Mouse (Mus musculus): ENCODE measurements around the gene Psmb2.
A peak's percentile ranks its signal among the peaks of the same experiment; 100 is the strongest.

Psmb2 gene

DNA sequence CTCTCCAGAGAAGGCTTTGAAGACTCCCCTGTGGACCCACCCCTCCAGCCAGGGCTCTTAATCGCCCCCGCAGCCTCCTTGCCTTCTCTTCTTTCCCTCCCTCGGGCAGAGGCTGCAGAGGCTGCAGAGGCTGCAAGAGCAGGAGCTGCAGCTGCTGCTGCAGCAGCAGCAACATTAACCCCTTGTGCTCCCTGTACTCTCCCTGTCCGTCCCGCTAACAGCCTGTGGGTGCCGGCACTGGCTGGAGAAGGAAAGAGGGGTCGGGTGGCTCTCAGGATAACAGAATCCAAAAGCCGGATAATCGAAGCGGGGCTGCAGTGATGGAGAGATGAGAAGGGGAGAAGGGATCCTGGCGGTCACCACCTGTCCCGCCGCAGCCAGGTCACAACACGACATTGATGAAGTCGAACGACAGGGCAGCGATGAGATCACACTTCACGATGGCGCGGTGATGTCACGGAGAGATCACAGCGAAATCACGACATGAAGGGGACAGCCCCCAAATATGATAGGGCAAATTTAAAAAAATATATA, 75.2 kb downstream of the Psmb2 start:
- no peak for DNase-seq (ENCODE audit: low read depth, low spot score)

DNA sequence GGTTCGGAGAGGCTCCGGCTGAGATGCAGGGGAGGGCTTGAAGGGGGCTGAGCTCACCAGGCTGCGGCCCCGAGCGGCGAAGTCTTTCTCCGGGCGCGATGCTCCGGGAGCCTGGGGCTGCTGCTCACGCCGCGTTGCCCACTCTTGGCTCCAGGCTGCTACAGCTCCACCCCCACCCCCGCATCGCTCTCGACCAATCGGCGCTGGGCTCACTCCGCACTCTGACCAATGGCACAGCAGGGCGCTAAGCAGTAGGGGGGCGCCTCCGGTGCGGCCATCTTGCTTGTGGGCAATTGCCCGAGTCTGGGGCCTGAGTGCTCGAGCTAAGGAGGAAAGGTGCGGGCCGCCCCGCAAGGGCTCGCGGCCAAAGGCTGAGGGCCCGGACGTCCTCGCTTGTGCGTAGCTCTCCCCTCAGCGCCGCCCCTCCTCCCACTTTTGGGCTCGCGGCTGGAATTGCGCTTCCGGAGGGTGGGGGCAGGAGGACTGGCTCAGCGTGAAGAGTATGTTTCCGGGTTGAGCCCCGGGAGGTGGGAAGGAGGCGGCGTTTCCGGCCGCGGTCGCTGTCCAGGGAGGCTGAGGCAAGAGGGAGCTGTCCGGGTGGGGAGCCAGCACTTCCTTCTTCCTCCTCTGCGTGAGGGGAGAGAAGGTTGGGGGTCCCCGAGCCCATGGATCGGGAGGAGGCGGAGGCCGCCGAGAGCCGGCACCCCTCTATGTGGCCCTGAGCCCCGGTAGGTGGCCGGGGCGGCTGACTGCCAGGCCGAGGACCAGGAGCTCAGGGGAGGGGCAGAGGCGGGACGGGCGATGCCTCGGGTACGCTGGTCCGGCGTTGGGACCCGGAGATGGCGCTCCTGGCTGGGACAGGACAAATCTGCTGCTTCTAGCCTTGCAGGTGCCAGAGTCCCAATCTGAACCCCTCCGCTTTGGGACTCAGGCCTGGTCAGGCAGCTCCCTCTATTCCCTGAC, 76.1 kb downstream of the Psmb2 start, which contains the start of the genes Ncdn and AU040320:
Ncdn (minus strand) TSS at position 171 of the 963 bp plus-strand sequence.
AU040320 (plus strand) TSS at position 277 of the 963 bp plus-strand sequence.
- peak; percentile 89 for DNase-seq (ENCODE audit: low read depth, low spot score)

DNA sequence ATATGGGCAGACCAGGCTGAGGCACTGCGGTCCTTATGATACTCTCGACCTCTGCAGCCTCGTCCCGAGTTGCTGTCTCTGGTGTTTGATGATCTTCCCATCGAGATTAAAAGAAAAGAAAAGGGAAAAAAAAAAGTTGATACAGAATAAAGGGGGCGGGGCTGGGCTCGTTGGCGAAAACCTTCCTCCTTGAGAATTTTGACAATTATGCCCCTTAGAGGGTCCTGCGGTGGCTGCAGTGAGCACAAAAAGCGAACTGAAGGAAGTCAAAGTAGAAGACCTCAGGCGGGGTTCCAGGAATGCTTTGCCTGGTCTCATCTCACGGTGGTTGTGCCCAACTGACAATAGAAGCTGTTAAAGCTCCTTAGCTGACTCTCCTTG, 76.8 kb downstream of the Psmb2 start:
- DNase-seq (ENCODE audit: low read depth, low spot score), result no peak

DNA sequence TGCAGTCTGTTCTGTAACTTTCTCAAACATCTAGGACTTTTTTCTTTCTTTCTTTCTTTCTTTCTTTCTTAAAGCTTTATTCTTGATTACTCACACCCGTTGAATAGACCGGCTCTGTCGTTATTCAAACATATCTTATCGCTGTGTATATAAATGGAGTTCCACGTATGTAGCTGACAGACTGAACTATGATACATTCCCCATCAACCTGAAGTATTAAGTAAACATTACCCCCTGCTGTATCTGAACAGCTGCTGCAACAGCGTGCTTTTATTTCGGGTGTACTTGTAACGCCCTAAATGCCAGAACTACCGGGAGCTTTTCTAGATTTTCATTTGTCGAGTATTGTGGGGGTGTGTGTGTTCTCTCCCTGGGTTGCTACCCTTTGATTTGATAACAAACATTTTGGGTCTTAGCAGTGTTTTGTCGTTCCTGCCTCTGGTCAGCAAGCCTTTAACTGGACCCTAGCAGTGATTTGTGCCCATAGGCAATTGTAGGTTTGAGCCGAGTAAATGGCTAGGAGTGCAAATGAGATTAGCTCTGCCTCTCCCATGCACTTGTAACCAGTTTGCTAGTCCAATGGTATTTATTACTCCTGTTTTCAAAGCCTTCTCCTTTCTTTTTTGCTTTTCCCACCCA, 77.4 kb downstream of the Psmb2 start:
- DNase-seq (ENCODE audit: low read depth, low spot score), result no peak

DNA sequence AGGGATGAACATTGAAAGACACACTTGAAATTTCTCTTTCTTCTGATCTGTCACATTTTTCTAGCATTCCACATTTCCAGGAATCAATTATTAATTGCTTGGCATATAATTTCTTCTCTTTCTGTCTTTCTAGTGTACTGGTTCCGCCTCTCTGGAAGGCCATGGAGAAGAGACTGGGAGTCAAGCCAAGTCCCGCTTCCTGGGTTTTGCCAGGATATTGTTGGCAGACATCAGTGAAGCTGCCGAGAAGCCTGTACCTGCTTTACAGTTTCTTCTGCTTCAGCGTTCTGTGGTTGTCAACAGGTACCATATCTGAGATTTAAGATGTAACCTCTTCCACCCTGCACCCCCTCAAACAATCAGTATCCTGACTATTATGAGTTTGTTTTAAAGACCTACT, 79.3 kb downstream of the Psmb2 start:
- no peak for DNase-seq (ENCODE audit: low read depth, low spot score)

DNA sequence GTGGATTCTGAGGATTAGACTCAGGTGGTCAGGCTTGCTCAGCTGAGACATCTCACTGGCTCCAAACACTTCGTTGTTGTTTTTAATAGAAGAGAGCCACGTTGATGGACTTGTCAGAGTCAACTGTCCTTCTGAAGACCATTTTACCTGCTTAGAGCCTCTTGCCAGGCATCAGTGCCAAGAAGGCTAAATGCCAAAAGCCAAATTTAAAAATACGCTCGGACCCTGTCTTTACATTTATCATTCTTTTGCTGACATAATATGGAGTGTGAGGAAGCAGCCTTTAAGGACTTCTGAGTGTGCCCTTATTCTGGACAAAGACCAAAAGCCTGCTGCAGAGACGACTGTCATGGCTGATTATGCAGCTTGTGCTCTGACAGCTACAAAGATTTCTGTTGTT, 80.9 kb downstream of the Psmb2 start:
- no peak for DNase-seq (ENCODE audit: low read depth, low spot score)

Data from retina, adult 2 months (tissue).